Mouse (Mus musculus) heart, adult 2 months (tissue): ENCODE data around the gene Pcsk1. TPM values are rescaled to one million over a fixed set of nuclear protein-coding genes. Genes with fewer than 3 reads are reported as not detected.

Experiments
- DNase-seq, 2 experiments: peaks; one replicate each; pipeline ENCODE4 v3.0.0; 2021
- H3K27ac ChIP-seq: fragments of 200-600 bp; 2 replicates; pipeline ENCODE4 v1.8.1; 2022
- H3K27me3 ChIP-seq: fragments of 200-500 bp; 2 replicates; pipeline ENCODE4 v1.6.1; 2012; ENCODE audit warnings: mild to moderate bottlenecking, low read length, inconsistent platforms, mixed read lengths; ENCODE audit not compliant: control insufficient read depth, insufficient read depth
- H3K36me3 ChIP-seq: fragments of 200-500 bp; 2 replicates; pipeline ENCODE4 v1.6.1; 2012; ENCODE audit warnings: low read length, inconsistent platforms; ENCODE audit not compliant: control insufficient read depth, insufficient read depth
- H3K4me1 ChIP-seq: fragments of 200-500 bp; 2 replicates; pipeline ENCODE4 v1.6.1; 2011; ENCODE audit warnings: low read length; ENCODE audit not compliant: control insufficient read depth, insufficient read depth
- H3K4me3 ChIP-seq: fragments of 200-600 bp; 2 replicates; pipeline ENCODE4 v1.8.1; 2022
- H3K79me2 ChIP-seq: fragments of 200-500 bp; replicated peaks from 2 replicates; pipeline ENCODE4 v1.6.1; 2012; ENCODE audit warnings: mild to moderate bottlenecking, inconsistent platforms, low read length, moderate library complexity, mixed read lengths; ENCODE audit not compliant: control insufficient read depth, insufficient read depth
- H3K9ac ChIP-seq: fragments of 200-500 bp; 2 replicates; pipeline ENCODE4 v1.6.1; 2012; ENCODE audit warnings: low read depth, mild to moderate bottlenecking, control low read depth, inconsistent platforms, low read length, mixed read lengths
- CTCF ChIP-seq: fragments of 200-600 bp; IDR thresholded peaks from 2 replicates; pipeline ENCODE4 v1.8.1; 2022; ENCODE audit warnings: antibody characterized with exemption, mild to moderate bottlenecking, moderate library complexity
- EP300 ChIP-seq: fragments of 200-500 bp; IDR thresholded peaks from 2 replicates; pipeline ENCODE4 v1.6.1; 2011; ENCODE audit warnings: low read depth, low read length, control low read depth; ENCODE audit not compliant: insufficient read depth
- POLR2A ChIP-seq: fragments of 200-500 bp; IDR thresholded peaks from 2 replicates; pipeline ENCODE4 v1.6.1; 2011; ENCODE audit warnings: mild to moderate bottlenecking, low read depth, low read length, control low read depth; ENCODE audit not compliant: insufficient read depth
- WGBS: fragments of 180-500 bp; shearing (Covaris S2); methylation state at CpG from one replicate; pipeline ENCODE4 v1.1.7; 2018; 5-methylcytosine and 5-hydroxymethylcytosine counted together
- intact Hi-C: fragments of 180-260 bp; cut with DNase I; formaldehyde crosslinking; loops from one replicate; pipeline ENCODE4 v1.15.1; 2025
- polyA plus RNA-seq: library from polyadenylated mRNA; depleted of rRNA; stranded (reverse); fragments of >200 nt; gene quantifications from 2 replicates; pipeline ENCODE4 v1.2.3, GENCODE M21; 2012
- total RNA-seq, 2 experiments: library from RNA; stranded (reverse); gene quantifications; 2 replicates each; pipeline ENCODE4 v1.2.3; 2021

Gene Pcsk1
- total and polyA plus RNA-seq, 3 experiments = 0.10 to 0.30 (median 0.18) TPM

DNA sequence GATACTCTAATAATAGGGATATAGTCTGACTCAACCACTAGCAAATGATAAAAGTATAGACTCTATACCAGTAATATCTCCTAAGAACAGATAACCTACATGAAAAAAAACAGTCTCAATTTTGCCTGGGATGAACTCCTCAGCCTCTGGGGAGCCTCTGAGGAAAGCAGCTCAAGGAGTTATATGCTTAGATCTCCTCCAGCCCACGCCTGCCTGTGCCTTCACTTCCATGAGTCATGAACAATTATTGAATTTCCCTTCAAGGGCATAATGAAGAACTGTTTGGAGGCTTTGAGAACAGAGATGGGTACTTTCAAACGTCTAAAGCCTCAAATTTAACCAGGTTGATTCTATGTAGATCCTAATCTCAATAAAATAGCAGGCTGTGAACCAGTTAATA, 23.5 kb downstream of the Pcsk1 start:
- Histone ChIP-seq H3K4me1 (no peaks in the 10 kb centered on the region), H3K4me3 (no peak overlapping the region), H3K27ac (no peak overlapping the region), H3K36me3 (no peaks in the 10 kb centered on the region), H3K79me2 (no peaks in the 10 kb centered on the region), H3K9ac (no peak overlapping the region), H3K27me3 (no peaks in the 10 kb centered on the region)
- intact Hi-C loops = no loop called here
- WGBS = 27% methylated on average over 2 of the region's 2 CpGs
- TF ChIP-seq EP300 (no peak), POLR2A (no peak), CTCF (no peak)
- no peak for DNase-seq

DNA sequence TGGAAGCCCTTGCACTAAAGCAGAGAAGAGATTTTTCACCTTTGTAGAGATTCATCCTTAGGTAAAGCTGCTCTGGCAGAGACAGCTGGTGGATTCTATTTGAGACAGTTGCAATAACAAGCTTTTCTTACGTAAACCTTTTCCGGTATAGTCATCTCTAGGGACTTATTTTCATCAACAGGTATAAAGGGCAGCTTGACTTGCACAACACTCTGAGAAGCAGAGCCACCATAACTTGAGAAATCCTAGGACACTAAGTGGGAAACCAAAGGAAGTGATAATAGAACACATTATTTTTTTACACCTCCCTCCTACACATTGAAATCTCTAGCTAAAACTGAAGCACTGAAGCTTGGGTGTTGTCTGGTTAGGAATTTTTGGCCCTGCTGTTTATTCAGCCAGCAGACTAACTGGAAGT, 24.4 kb downstream of the Pcsk1 start:
- intact Hi-C loops = no loop called here
- Histone ChIP-seq H3K36me3 (no peaks in the 10 kb centered on the region), H3K27ac (no peak overlapping the region), H3K4me3 (no peak overlapping the region), H3K4me1 (no peaks in the 10 kb centered on the region), H3K79me2 (no peaks in the 10 kb centered on the region), H3K9ac (no peak overlapping the region), H3K27me3 (no peaks in the 10 kb centered on the region)
- WGBS = 81% methylated on average over 2 of the region's 2 CpGs
- TF ChIP-seq EP300 (no peak), POLR2A (no peak), CTCF (no peak)
- DNase-seq = no peak

DNA sequence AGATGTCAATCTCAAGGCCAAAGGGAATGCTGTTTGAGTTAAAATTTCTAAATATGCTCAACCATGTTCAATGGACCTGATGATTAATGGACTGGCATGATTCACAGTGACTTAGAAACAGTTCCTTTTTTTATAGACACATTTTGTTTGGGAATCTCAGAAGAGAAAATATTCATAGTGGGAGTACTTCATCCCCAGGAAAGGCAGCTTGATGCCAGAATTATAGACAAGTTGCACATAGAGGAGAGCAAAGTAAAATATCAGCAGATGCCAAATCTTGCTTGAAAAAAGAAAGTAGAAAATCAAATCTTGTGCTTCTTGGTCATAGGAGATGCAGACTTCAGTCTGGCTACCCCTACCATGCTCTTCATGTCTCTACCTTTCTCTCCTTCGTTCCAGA, 25.2 kb downstream of the Pcsk1 start:
- no peak for TF ChIP-seq CTCF
- TF ChIP-seq POLR2A = no peak
- no peak for TF ChIP-seq EP300
- H3K4me1 ChIP-seq = no peaks in the 10 kb centered on the region
- WGBS = 50% methylated on average over 1 of the region's 1 CpGs
- H3K79me2 ChIP-seq = no peaks in the 10 kb centered on the region
- H3K4me3 ChIP-seq = no peak overlapping the region
- no peak overlapping the region for H3K27ac ChIP-seq
- H3K36me3 ChIP-seq = no peaks in the 10 kb centered on the region
- DNase-seq = no peak
- no peak overlapping the region for H3K9ac ChIP-seq
- no peaks in the 10 kb centered on the region for H3K27me3 ChIP-seq
- intact Hi-C loops = no loop called here

DNA sequence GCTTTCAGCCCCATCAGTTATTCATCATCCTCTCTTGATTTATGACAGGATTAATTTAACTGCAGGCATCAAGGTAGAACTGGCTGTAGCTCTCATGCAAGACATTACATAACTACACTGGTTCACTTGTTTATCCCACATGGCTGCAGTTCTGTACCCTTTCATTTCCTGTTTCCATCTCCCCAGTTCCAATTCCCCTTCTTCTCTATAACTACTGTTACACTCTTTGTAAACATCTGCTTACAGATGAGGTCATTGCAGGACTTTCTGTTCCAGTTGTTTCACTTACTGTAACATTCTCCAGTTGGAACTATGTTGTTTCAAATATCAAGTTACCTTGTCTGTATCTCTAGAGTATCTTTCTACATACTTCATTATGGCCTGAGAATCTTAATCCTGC, 46.2 kb downstream of the Pcsk1 start:
- Histone ChIP-seq H3K27ac (no peak overlapping the region), H3K4me1 (no peaks in the 10 kb centered on the region), H3K27me3 (no peaks in the 10 kb centered on the region), H3K79me2 (no peaks in the 10 kb centered on the region), H3K9ac (no peak overlapping the region), H3K4me3 (no peak overlapping the region), H3K36me3 (no peaks in the 10 kb centered on the region)
- no peak for DNase-seq
- no peak for TF ChIP-seq POLR2A
- no peak for TF ChIP-seq EP300
- no peak for TF ChIP-seq CTCF
- intact Hi-C loops = no loop called here

DNA sequence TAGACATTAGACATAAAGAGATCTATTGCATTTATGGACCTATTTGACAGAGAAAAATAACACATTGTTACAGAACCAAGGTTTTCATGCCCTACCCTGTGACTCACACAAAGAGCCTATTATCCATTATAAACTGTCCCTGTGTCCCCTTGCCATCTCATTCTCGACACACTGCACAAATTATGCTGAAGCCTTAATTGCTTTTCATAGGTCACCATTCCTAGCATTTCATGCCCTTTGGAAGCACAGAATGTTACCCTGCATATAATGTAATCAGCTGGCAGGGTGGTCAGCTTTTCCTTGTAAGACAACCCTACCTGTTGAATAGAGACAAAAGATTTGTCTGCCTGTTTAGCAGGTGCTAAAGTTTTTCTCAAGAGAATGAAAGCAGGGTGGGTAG, 71.0 kb downstream of the Pcsk1 start:
- Histone ChIP-seq H3K9ac (no peak overlapping the region), H3K27me3 (no peaks in the 10 kb centered on the region), H3K4me1 (no peaks in the 10 kb centered on the region), H3K36me3 (no peaks in the 10 kb centered on the region), H3K4me3 (no peak overlapping the region), H3K79me2 (no peaks in the 10 kb centered on the region), H3K27ac (no peak overlapping the region)
- 30% methylated on average over 1 of the region's 1 CpGs for WGBS
- intact Hi-C loops = no loop called here
- TF ChIP-seq CTCF = no peak
- TF ChIP-seq EP300 = no peak
- TF ChIP-seq POLR2A = no peak
- DNase-seq = no peak

DNA sequence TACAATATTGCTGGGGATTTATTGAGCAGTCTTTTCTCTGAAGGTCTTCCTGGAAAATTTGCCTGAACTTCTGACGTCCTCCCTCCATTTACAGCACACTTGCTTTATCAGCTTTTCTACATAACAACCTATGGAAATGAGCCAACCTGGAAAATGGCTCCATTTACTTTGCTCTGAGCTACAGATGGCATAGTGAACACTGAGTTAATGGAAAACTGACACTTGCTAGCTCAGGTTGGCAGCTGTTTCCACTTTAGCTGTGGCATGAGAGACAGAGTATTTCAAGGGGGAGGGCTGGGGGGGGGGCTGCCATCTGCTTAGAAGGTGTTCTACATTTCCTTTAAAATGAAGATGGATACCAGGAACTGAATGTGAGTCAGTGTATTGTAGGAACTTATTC, 73.8 kb downstream of the Pcsk1 start:
- no peak for TF ChIP-seq POLR2A
- TF ChIP-seq CTCF = no peak
- 35% methylated on average over 1 of the region's 1 CpGs for WGBS
- Histone ChIP-seq H3K79me2 (no peaks in the 10 kb centered on the region), H3K27ac (no peak overlapping the region), H3K9ac (no peak overlapping the region), H3K36me3 (no peaks in the 10 kb centered on the region), H3K4me1 (no peaks in the 10 kb centered on the region), H3K27me3 (no peaks in the 10 kb centered on the region), H3K4me3 (no peak overlapping the region)
- intact Hi-C loops = no loop called here
- no peak for DNase-seq
